Mouse (Mus musculus) lung, embryonic 14.5 days (tissue): ENCODE results near the gene Arhgef7. TPM values are rescaled to one million over a fixed set of nuclear protein-coding genes. Genes with fewer than 3 reads are reported as not detected.
A peak's percentile ranks its signal among the peaks of the same experiment; 100 is the strongest.

Experiments
- ATAC-seq: fragments of 200-750 bp; cut with Nextera tagmentation; 2 replicates; pipeline ENCODE4 v1.8.0; 2017; ENCODE audit warnings: mild to moderate bottlenecking, moderate TSS enrichment, moderate library complexity; ENCODE audit not compliant: insufficient read depth
- DNase-seq: peaks from one replicate; pipeline ENCODE4 v3.0.0-alpha.2; 2015
- H3K27ac ChIP-seq: fragments of 300-500 bp; sonication (generic); 2 replicates; pipeline ENCODE4 v1.5.1; 2014; ENCODE audit warnings: low read depth, mild to moderate bottlenecking, moderate library complexity
- H3K27me3 ChIP-seq: fragments of 300-500 bp; sonication (generic); 2 replicates; pipeline ENCODE4 v1.6.1; 2014; ENCODE audit warnings: low read length, control low read depth; ENCODE audit not compliant: insufficient read depth
- H3K36me3 ChIP-seq: fragments of 300-500 bp; sonication (generic); 2 replicates; pipeline ENCODE4 v1.6.1; 2014; ENCODE audit warnings: control low read depth; ENCODE audit not compliant: insufficient read depth
- H3K4me1 ChIP-seq: fragments of 300-500 bp; sonication (generic); 2 replicates; pipeline ENCODE4 v1.6.1; 2014; ENCODE audit warnings: antibody characterized with exemption, control low read depth; ENCODE audit not compliant: insufficient read depth
- H3K4me2 ChIP-seq: fragments of 300-500 bp; sonication (generic); 2 replicates; pipeline ENCODE4 v1.6.1; 2014; ENCODE audit warnings: mild to moderate bottlenecking
- H3K4me3 ChIP-seq: fragments of 300-500 bp; sonication (generic); 2 replicates; pipeline ENCODE4 v1.5.1; 2014; ENCODE audit warnings: low read depth, low read length
- H3K9ac ChIP-seq: fragments of 300-500 bp; sonication (generic); 2 replicates; pipeline ENCODE4 v1.6.1; 2014
- H3K9me3 ChIP-seq: fragments of 300-500 bp; sonication (generic); 2 replicates; pipeline ENCODE4 v1.6.1; 2016; ENCODE audit warnings: low read depth, low read length, control low read depth
- CTCF ChIP-seq: IDR thresholded peaks from 2 replicates; pipeline ENCODE4 v1.5.1; 2016; ENCODE audit warnings: antibody characterized with exemption, low read depth
- WGBS: fragments of 180-500 bp; shearing (Covaris S2); extraction: QIAGEN DNeasy Blood & Tissue Kit; methylation state at CpG from one replicate; pipeline ENCODE4 v1.1.7; 2014; 5-methylcytosine and 5-hydroxymethylcytosine counted together
- polyA plus RNA-seq: library from polyadenylated mRNA; unstranded; fragments of >200 nt; fragmentation: Nextera tagmentation; extraction: Ambion mirVana; gene quantifications from 2 replicates; pipeline ENCODE4 v1.2.1, GENCODE M21; 2014

Gene Arhgef7
- polyA plus RNA-seq, 1 experiment from 2014 or later = 41.6 TPM

- peaks cover 7% of the 10 kb centered on the region; the same call in 1 of the 2 replicates for H3K36me3 ChIP-seq
- H3K27ac ChIP-seq = no peak overlapping the region
- no peak overlapping the region for H3K9ac ChIP-seq
- H3K27me3 ChIP-seq = no peaks in the 10 kb centered on the region
- peaks cover 12% of the 10 kb centered on the region for H3K4me1 ChIP-seq
- H3K4me2 ChIP-seq = no peak overlapping the region
- no peak for TF ChIP-seq CTCF
- ATAC-seq (no peak), DNase-seq (no peak)
- no peak overlapping the region for H3K4me3 ChIP-seq
- WGBS = 93% methylated on average over 8 of the region's 8 CpGs
- H3K9me3 ChIP-seq = no peaks in the 10 kb centered on the region
Observed at GRCm38 (mm10) chr8:11776451-11777180, 49.1 kb downstream of the Arhgef7 start.

GRCm38 (mm10) chr8:11777201-11777600 lies 49.7 kb downstream of the Arhgef7 start:
- no peak overlapping the region for H3K4me2 ChIP-seq
- H3K36me3 ChIP-seq = peaks cover 11% of the 10 kb centered on the region; the same call in 1 of the 2 replicates
- no peak overlapping the region for H3K9ac ChIP-seq
- H3K9me3 ChIP-seq = no peaks in the 10 kb centered on the region
- no peak for ATAC-seq
- peaks cover 12% of the 10 kb centered on the region for H3K4me1 ChIP-seq
- WGBS = 64% methylated on average over 10 of the region's 10 CpGs
- no peak for DNase-seq
- H3K27me3 ChIP-seq = no peaks in the 10 kb centered on the region
- no peak overlapping the region for H3K4me3 ChIP-seq
- H3K27ac ChIP-seq = no peak overlapping the region
- TF ChIP-seq CTCF = no peak

- Histone ChIP-seq H3K9ac (peak overlapping the region; percentile 10; the same call in 1 of the 2 replicates), H3K4me3 (peak overlapping the region; percentile 24), H3K4me2 (peak overlapping the region; percentile 46; the same call in 1 of the 2 replicates), H3K27ac (peak overlapping the region; percentile 56; the same call in 1 of the 2 replicates), H3K9me3 (no peaks in the 10 kb centered on the region), H3K36me3 (peaks cover 27% of the 10 kb centered on the region), H3K27me3 (no peaks in the 10 kb centered on the region), H3K4me1 (peaks cover 12% of the 10 kb centered on the region)
- DNase-seq = peak; percentile 51
- whole genome bisulfite sequencing = 75% methylated on average over 8 of the region's 8 CpGs
- no peak for ATAC-seq
- TF ChIP-seq CTCF = no peak
Observed at GRCm38 (mm10) chr8:11778646-11779433, 51.3 kb downstream of the Arhgef7 start.

GRCm38 (mm10) chr8:11779844-11780634 lies 52.5 kb downstream of the Arhgef7 start:
- H3K4me1 ChIP-seq = peaks cover 4% of the 10 kb centered on the region; the same call in 1 of the 2 replicates
- DNase-seq (peak; percentile 30), ATAC-seq (no peak)
- 70% methylated on average over 10 of the region's 10 CpGs for WGBS
- peak overlapping the region; percentile 24 for H3K4me3 ChIP-seq
- peak overlapping the region; percentile 46 for H3K4me2 ChIP-seq
- peak overlapping the region; percentile 56; the same call in 1 of the 2 replicates for H3K27ac ChIP-seq
- no peak for TF ChIP-seq CTCF
- peaks cover 33% of the 10 kb centered on the region for H3K36me3 ChIP-seq
- peak overlapping the region; percentile 10; the same call in 1 of the 2 replicates for H3K9ac ChIP-seq
- no peaks in the 10 kb centered on the region for H3K27me3 ChIP-seq
- no peaks in the 10 kb centered on the region for H3K9me3 ChIP-seq

GRCm38 (mm10) chr8:11780641-11781040 lies 53.1 kb downstream of the Arhgef7 start:
- WGBS = 83% methylated on average over 4 of the region's 4 CpGs
- no peak overlapping the region for H3K27ac ChIP-seq
- no peak for TF ChIP-seq CTCF
- no peak overlapping the region for H3K9ac ChIP-seq
- no peak for ATAC-seq
- no peaks in the 10 kb centered on the region for H3K27me3 ChIP-seq
- H3K36me3 ChIP-seq = peaks cover 39% of the 10 kb centered on the region
- DNase-seq = no peak
- peak overlapping the region; percentile 24 for H3K4me3 ChIP-seq
- no peaks in the 10 kb centered on the region for H3K9me3 ChIP-seq
- H3K4me1 ChIP-seq = no peaks in the 10 kb centered on the region
- H3K4me2 ChIP-seq = peak overlapping the region; percentile 46

- Histone ChIP-seq H3K4me2 (no peak overlapping the region), H3K9ac (no peak overlapping the region), H3K36me3 (peaks cover 53% of the 10 kb centered on the region), H3K27ac (no peak overlapping the region), H3K27me3 (no peaks in the 10 kb centered on the region), H3K4me1 (no peaks in the 10 kb centered on the region), H3K9me3 (no peaks in the 10 kb centered on the region), H3K4me3 (no peak overlapping the region)
- DNase-seq (no peak), ATAC-seq (no peak)
- 92% methylated on average over 6 of the region's 6 CpGs for WGBS
- no peak for TF ChIP-seq CTCF
Observed at GRCm38 (mm10) chr8:11782607-11783006, 55.1 kb downstream of the Arhgef7 start.
